Mouse (Mus musculus) megakaryocyte, adult 5-6 weeks (primary cell): Measurements from ENCODE around the gene Tsc22d3. TPM values are rescaled to one million over a fixed set of nuclear protein-coding genes. Genes with fewer than 3 reads are reported as not detected.
"Not testable (repeated sequence)": the region's sequence is repeated elsewhere in the genome, so short reads cannot be mapped to it uniquely, and the experiment has no call there.

ENCODE experiments used
- ATAC-seq: 2 replicates; pipeline ENCODE4 v1.8.0; 2016; ENCODE audit warnings: mild to moderate bottlenecking, inconsistent platforms; ENCODE audit not compliant: poor library complexity, severe bottlenecking
- total RNA-seq, 2 experiments: library from RNA; stranded (forward) in 1 of 2; stranded (reverse) in 1 of 2; fragments of 153-499, 151-499 nt in 1 of 2; fragments of 221-1000, 200-1000 nt in 1 of 2; gene quantifications; 2 replicates each; pipeline versions ENCODE4 v1.2.3 to v1.2.4; 2015 to 2017

Tsc22d3 gene
- total RNA-seq, 2 experiments from 2014 or later = 79.4 to 84.3 TPM

- no peak for ATAC-seq
These were observed 32.6 kb downstream of the Tsc22d3 start for GRCm38 (mm10) chrX:140567711-140568407.

DNA sequence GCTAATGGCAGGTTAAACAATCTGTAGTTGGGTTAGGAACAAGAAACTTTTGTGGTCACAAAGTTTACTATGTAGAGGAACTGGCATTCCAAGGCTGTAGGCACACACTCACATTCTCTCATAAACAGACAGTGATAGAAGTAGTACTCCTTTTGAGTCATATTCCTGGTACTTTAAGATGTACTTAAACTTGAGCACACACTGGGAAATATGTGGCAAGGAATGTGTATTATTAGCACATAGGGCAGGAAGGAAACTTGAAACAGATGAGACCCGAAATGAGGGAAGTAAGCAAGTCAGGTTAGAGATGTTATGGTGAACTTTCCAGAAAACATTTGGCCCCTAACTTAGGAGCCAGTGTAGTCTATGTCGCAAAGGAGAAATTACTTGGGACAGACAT lies 34.7 kb downstream of the Tsc22d3 start:
- 0 out of 2 replicates have a peak, but pooled peaks have one; percentile 40 for ATAC-seq

DNA sequence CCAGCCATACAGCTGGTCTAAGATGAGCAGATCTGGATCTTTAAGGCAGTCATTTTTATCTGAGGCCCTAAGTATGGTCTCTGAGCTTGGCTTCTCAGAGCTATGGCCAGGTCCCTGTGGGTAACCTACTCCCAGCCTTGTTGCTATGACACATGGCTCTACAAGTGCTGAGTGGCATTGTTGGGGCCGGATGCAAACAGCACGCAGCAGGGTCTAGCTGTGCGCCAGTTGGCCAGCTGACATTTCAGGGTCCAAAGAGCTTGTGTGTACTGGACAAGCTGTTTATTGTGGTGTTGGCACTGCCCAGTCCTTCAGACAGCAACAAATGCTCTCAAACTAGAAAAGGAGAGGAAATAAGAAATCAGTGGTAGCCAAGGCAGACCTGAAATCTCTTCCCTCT lies 35.2 kb downstream of the Tsc22d3 start:
- no peak for ATAC-seq

GRCm38 (mm10) chrX:140564777-140565176 lies 35.7 kb downstream of the Tsc22d3 start:
- ATAC-seq = no peak

GRCm38 (mm10) chrX:140558176-140558844 lies 42.1 kb downstream of the Tsc22d3 start:
- ATAC-seq = no peak

GRCm38 (mm10) chrX:140555965-140556364 lies 44.5 kb downstream of the Tsc22d3 start:
- ATAC-seq = no peak

- ATAC-seq = no peak
These were observed 45.0 kb downstream of the Tsc22d3 start for GRCm38 (mm10) chrX:140555423-140555822.

- peak; percentile 36 for ATAC-seq
These were observed 52.6 kb downstream of the Tsc22d3 start for GRCm38 (mm10) chrX:140547660-140548419.

GRCm38 (mm10) chrX:140544737-140545136 lies 55.7 kb downstream of the Tsc22d3 start:
- no peak for ATAC-seq

- peak; percentile 78 for ATAC-seq
These were observed 57.4 kb downstream of the Tsc22d3 start for GRCm38 (mm10) chrX:140542938-140543673.

- ATAC-seq = peak; percentile 16
These were observed 58.0 kb downstream of the Tsc22d3 start for GRCm38 (mm10) chrX:140542474-140542845.

DNA sequence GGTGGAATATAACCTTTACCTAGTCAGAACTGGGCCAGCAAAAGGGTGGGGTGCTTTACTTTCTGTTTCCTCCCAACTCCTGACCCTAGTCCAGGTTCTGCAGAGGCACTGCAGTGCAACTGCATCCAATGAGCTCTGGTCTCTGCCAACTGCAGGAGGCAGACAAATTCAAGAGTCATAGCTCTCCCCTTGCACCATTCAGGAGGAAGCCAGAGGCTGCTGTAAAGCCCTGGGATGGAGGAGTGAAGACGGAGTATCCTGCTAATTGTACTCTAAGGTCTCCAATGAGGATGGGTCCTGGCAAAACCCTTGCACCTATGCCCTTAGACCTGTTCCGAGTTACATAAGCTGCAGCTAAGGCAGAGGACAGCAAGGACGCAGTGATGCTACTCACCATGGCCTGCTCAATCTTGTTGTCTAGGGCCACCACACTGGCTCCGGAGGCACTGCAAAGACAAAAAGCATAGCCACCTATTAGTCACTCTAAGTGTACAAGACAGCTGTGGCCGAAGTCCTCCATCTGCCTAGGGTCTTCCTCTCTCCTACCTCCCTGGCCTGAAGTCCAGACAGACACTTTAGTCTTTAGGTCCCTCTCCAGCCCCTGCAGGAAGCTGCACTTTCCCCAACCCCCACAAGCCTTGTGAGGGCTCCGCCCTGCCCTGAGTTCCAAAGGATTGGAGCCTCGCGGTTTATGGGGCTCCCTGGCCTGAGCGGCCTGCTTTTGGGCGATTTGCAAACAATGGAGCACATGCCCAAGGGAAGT lies 58.6 kb downstream of the Tsc22d3 start:
- no peak for ATAC-seq

GRCm38 (mm10) chrX:140540500-140541114 lies 59.9 kb downstream of the Tsc22d3 start:
- ATAC-seq = no peak

DNA sequence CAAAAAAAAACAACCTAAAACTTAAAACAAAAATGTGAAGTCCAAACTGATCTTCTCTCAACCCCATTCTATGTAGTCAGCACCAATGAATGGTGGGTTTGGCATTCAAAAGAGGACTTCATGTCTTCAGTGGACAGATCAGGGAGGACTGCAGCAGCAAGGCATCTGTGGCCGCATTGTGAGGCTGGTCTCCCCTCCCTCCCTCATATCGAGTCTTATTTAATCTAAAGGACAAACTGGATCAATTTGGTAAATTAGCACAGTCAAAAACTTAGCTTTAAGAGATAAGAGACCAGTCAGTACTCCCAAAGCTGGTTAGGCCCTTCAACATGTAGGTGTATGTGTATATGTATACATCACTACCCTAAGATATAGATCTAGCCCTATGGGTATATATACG lies 60.6 kb downstream of the Tsc22d3 start:
- not testable (repeated sequence) for ATAC-seq

GRCm38 (mm10) chrX:140539111-140539680 lies 61.3 kb downstream of the Tsc22d3 start:
- ATAC-seq = no peak

- ATAC-seq = no peak
These were observed 61.8 kb downstream of the Tsc22d3 start for GRCm38 (mm10) chrX:140538649-140539048.

DNA sequence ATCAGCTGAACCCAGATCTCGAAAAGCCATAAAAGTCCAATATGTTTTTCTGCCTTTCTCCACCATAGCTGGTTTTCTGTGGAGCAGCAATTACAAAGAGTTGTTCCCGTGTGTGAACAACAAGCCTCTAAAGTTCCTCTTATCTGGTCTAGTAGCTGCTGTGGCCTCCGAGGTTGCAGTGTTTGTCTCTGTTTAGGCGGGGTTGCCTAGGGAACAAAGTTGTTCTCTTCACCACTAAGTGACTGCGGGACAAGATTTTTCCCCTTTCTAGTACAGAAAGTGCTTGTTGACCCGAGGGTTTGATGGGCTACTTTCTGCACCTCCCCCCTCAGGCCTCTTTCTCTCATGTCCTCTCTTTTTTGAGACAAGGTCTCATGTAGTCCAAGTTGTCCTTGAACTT lies 62.8 kb downstream of the Tsc22d3 start:
- peak; percentile 75 for ATAC-seq

DNA sequence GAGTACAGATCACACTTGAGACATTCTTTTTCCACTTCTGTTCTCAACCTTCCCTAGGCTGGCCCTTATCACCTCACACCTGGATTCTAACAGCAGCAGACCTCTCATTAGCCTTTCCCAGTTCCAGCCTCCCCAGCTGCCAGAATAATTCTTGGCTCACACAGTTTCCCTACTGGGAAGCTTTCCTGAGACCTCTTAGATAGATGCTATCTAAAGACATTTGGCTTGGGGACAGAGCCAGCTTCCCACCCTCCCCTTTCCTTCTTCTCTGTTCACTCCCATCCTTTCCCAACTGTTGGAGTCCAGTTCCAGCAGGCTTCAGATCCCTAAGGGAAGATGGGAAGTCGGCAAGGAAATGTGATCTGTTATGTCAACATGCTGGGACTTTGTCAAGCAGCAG lies 65.0 kb downstream of the Tsc22d3 start:
- no peak for ATAC-seq

- ATAC-seq = no peak
These were observed 66.2 kb downstream of the Tsc22d3 start for GRCm38 (mm10) chrX:140534306-140534705.
